Mouse (Mus musculus) stomach, embryonic 14.5 days (tissue): ENCODE data around the gene Tcp10c. TPM values are rescaled to one million over a fixed set of nuclear protein-coding genes. Genes with fewer than 3 reads are reported as not detected.
A peak's percentile ranks its signal among the peaks of the same experiment; 100 is the strongest.
"Not testable (repeated sequence)": the region's sequence is repeated elsewhere in the genome, so short reads cannot be mapped to it uniquely, and the experiment has no call there.

ENCODE experiments used
- ATAC-seq: fragments of 200-750 bp; cut with Nextera tagmentation; 2 replicates; pipeline ENCODE4 v1.8.0; 2017; ENCODE audit warnings: low read depth, moderate TSS enrichment; ENCODE audit not compliant: insufficient number of reproducible peaks, insufficient read depth, low FRiP score
- H3K27ac ChIP-seq: fragments of 300-500 bp; sonication (generic); 2 replicates; pipeline ENCODE4 v1.5.1; 2014; ENCODE audit warnings: mild to moderate bottlenecking, low read length, moderate library complexity, mixed read lengths
- H3K27me3 ChIP-seq: fragments of 300-500 bp; sonication (generic); 2 replicates; pipeline ENCODE4 v1.6.1; 2014; ENCODE audit warnings: low read length, control low read depth, mixed read lengths; ENCODE audit not compliant: control insufficient read depth, insufficient read depth
- H3K36me3 ChIP-seq: fragments of 300-500 bp; sonication (generic); 2 replicates; pipeline ENCODE4 v1.6.1; 2014; ENCODE audit warnings: mild to moderate bottlenecking, control low read depth, low read length, moderate library complexity, mixed read lengths; ENCODE audit not compliant: control insufficient read depth, insufficient read depth
- H3K4me1 ChIP-seq: fragments of 300-500 bp; sonication (generic); 2 replicates; pipeline ENCODE4 v1.6.1; 2014; ENCODE audit warnings: low read length, control low read depth, mixed read lengths; ENCODE audit not compliant: control insufficient read depth, insufficient read depth
- H3K4me2 ChIP-seq: fragments of 300-500 bp; sonication (generic); replicated peaks from 2 replicates; pipeline ENCODE4 v1.6.1; 2014; ENCODE audit warnings: low read depth, low read length, control low read depth
- H3K4me3 ChIP-seq: fragments of 300-500 bp; sonication (generic); 2 replicates; pipeline ENCODE4 v1.5.1; 2014; ENCODE audit warnings: low read depth, low read length, control low read depth
- H3K9ac ChIP-seq: fragments of 300-500 bp; sonication (generic); replicated peaks from 2 replicates; pipeline ENCODE4 v1.6.1; 2014; ENCODE audit warnings: low read depth, mild to moderate bottlenecking, control low read depth, low read length, moderate library complexity, mixed read lengths
- H3K9me3 ChIP-seq: fragments of 300-500 bp; sonication (generic); 2 replicates; pipeline ENCODE4 v1.6.1; 2016; ENCODE audit warnings: low read depth, low read length, control low read depth; ENCODE audit not compliant: control insufficient read depth
- WGBS: fragments of 180-500 bp; shearing (Covaris S2); extraction: QIAGEN DNeasy Blood & Tissue Kit; methylation state at CpG from one replicate; pipeline ENCODE4 v1.1.7; 2014; 5-methylcytosine and 5-hydroxymethylcytosine counted together
- polyA plus RNA-seq: library from polyadenylated mRNA; unstranded; fragments of >200 nt; fragmentation: Nextera tagmentation; extraction: Ambion mirVana; gene quantifications from 2 replicates; pipeline ENCODE4 v1.2.1, GENCODE M21; 2014

Tcp10c gene
- polyA plus RNA-seq, 1 experiment from 2014 or later = not detected

- not testable (repeated sequence) for H3K4me3 ChIP-seq, H3K4me1 ChIP-seq, H3K9me3 ChIP-seq, ATAC-seq, H3K27ac ChIP-seq, H3K27me3 ChIP-seq, H3K36me3 ChIP-seq, H3K4me2 ChIP-seq, H3K9ac ChIP-seq
- WGBS = 90% methylated on average over 6 of the region's 6 CpGs
Measured at GRCm38 (mm10) chr17:13424321-13424720, 69.9 kb downstream of the Tcp10c start.

GRCm38 (mm10) chr17:13425694-13426093 is 71.3 kb downstream of the Tcp10c start:
- H3K9me3 ChIP-seq, H3K9ac ChIP-seq, H3K4me2 ChIP-seq, H3K4me1 ChIP-seq, H3K36me3 ChIP-seq, H3K27me3 ChIP-seq, H3K27ac ChIP-seq, H3K4me3 ChIP-seq: not testable (repeated sequence)
- peak; percentile 66 for ATAC-seq
- WGBS = 85% methylated on average over 2 of the region's 5 CpGs

GRCm38 (mm10) chr17:13426508-13426907 is 72.1 kb downstream of the Tcp10c start:
- WGBS = 88% methylated on average over 4 of the region's 6 CpGs
- H3K4me2 ChIP-seq, H3K4me1 ChIP-seq, H3K9ac ChIP-seq, H3K9me3 ChIP-seq, H3K36me3 ChIP-seq, H3K27me3 ChIP-seq, ATAC-seq, H3K27ac ChIP-seq, H3K4me3 ChIP-seq: not testable (repeated sequence)

Other genes with a start within 250 kb of the Tcp10c start
- not detected in 2 replicates for gene Unc93a, start 222.8 kb upstream of the Tcp10c start, polyA plus RNA-seq
- not detected in 2 replicates for gene Smok2a, start 133.4 kb upstream of the Tcp10c start, polyA plus RNA-seq
- not detected in 2 replicates for gene Smok2b, start 124.3 kb upstream of the Tcp10c start, polyA plus RNA-seq